Mouse (Mus musculus) gastrocnemius, postnatal 10 days (tissue): ENCODE results near the gene Gps2. TPM values are rescaled to one million over a fixed set of nuclear protein-coding genes. Genes with fewer than 3 reads are reported as not detected.

Experiments
- DNase-seq: peaks from one replicate; pipeline ENCODE4 v3.0.0; 2021; ENCODE audit warnings: mixed read lengths
- long read RNA-seq, 2 experiments: library from polyadenylated mRNA; stranded (forward); transcript quantifications; one replicate each; pipeline ENCODE4 v2.0.0; 2021
- total RNA-seq, 2 experiments: library from RNA; stranded (reverse); gene quantifications; 2 replicates each; pipeline ENCODE4 v1.2.3; 2021

Gps2 gene
- 10 to 100 TPM; 29.0 to 31.3 TPM for total RNA-seq
- long read RNA-seq, experiment 1, transcript Gps2-203 (11 exons, 1,159 nt), result major isoform, 14 of 26 reads
- long read RNA-seq, experiment 1, transcript Gps2-201 (10 exons, 1,220 nt), result minor isoform, 7 of 26 reads
- long read RNA-seq, experiment 1, partial matches to known transcripts, result 1 of 26 reads
- long read RNA-seq, experiment 1, other reads (novel, unspliced or antisense), result 4 of 26 reads
- long read RNA-seq, experiment 2, transcript Gps2-203 (11 exons, 1,159 nt), result minor isoform, 11 of 30 reads
- long read RNA-seq, experiment 2, transcript Gps2-201 (10 exons, 1,220 nt), result major isoform, 12 of 30 reads
- long read RNA-seq, experiment 2, partial matches to known transcripts, result 2 of 30 reads
- long read RNA-seq, experiment 2, other reads (novel, unspliced or antisense), result 5 of 30 reads

DNA sequence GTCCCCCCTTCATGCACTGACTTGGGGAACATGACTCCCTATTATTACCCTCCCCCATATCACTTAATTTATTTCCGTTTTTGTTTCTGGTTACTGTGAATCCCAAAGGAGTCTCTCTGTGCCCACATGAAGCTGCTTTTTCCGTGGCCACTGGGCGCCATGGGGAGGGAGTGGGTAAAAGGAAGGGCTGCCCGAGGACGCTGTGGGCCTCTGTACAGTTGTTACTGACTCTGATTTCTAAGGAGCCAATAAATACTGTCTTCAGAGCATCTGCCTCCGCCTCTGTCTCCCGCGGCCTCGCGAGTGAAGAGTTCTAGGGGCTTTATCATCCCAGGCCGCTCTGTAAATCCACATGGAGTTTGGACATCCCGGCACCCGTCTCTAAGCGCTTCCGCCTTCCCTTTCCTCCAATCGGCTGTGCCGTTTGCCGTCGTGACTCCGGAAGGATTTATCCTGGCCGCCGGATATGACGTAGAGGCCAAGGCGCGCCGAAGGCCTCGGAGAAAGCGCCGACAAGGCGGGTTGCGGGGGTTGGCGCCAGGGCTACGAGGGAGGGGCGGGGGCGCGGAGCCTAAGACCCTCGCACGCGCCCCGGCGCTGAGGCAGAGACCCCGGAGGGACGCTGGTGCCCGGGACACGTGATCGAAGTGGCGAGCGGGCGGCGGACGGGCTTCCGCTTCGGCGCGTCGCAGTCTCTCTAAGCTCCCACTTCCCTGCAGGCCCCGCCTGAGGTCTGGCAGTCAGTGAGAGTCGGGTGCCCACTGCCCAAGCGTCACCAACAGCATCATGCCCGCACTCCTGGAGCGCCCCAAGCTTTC is at the start of gene Gps2:
Gps2 (plus strand) TSS at position 335 of the 818 bp plus-strand sequence.
- DNase-seq, result peak; percentile 89

DNA sequence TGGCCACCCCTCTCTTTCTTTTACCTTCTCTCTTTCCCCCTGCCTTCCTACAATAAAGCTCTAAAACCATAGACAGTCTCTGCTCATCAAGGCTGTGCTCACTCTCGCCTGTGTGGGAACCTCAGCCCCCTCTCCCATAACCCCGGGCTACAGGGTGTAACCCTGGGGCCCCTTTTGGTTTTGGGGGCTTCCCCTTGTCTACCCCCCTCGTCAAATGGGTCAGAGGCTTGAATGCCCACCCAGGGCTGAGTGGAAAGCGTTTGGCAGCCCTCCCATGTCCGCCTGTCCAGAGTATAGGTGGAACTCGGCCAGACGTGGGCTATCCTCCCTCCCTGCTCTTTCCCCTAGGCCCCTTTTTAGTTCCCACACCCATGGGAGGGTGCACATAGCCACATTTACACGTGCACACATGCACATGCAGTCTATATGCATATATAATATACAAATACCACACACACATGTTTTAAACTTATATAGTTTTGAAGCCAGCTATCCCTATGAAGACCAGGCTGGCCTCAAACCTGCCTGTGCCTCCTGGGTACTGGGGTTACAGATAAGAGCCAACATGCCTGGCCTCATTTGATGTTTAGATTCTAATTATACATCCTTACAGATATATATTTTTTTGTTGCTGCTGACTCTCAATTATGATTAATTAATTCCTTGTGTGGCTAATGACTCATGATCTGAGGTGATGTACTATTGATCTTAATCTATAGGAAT is 49.4 kb upstream of the Gps2 start:
- DNase-seq, result no peak

DNA sequence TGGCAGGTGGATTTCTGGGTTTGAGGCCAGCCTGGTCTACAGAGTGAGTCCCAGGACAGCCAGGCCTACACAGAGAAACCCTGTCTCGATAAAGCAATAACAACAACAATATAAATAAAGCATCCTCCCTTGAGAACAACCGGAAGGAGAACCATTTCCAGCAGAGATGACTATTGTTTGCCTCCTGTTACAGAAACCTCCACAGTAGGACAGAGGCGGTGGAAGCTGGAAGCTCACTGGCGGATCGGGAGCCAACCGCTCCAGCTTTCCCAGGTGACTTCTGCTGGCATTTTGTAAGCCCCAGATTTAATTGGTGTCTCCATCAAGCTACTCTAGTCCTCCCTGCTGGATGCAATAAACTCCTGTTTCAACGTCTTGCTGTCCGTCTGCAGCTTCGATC is 48.1 kb upstream of the Gps2 start:
- DNase-seq, result no peak

GRCm38 (mm10) chr11:69867335-69867734 is 46.4 kb upstream of the Gps2 start:
- no peak for DNase-seq

DNA sequence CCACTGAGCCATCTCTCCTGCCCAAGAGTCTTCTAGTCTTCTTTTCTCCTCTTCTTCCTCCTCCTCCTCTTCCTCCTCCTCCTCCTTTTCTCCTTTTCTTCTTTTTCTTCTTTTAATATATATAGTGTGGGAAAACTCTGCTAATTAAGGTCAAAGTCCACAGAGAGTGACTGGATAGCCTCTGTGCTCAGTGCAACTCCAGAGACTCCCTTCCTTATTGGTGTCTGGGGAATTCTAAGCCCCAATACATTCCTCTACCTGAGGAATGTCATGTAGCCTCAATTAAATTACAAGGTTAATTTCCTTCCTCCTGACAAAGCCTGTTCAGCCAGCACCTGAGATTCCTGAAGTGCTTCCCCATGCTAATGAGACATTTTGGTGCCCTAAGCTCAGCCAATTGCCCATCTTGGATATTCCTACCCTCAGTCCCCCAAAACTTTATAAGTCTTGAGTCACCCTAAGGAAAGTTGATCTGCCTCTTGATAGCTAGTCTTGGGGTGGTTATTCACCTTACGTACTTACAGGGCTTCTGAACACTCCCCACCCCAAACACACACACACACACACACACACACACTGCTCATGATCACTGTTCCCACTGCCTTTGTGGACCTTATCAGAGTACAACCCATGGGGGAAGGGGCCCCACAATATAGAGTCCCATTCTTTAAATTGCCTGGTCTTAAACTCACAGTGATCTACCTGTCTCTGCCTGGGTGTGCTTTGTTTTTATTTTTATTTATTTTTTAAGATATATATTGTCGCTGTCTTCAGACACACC is 43.2 kb upstream of the Gps2 start:
- no peak for DNase-seq

DNA sequence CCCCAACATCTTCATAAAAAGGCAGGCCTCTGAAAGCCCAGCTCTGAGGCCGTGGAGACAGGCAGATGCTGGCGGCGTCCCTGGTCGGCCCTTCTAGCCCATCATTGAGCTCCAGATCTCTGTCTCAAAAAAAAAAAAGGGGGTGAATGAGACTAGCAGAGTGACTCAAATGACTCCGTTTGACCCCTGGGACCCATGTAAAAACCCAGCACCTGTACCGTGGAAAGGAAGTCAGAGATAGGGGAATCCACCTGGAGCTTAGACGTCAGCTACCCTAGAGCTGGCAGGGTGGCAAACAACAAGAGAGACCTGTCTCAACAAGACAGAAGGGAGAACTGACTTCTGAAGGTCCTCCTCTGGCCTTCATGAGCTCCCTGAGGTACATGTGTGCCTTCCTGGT is 41.9 kb upstream of the Gps2 start:
- no peak for DNase-seq

DNA sequence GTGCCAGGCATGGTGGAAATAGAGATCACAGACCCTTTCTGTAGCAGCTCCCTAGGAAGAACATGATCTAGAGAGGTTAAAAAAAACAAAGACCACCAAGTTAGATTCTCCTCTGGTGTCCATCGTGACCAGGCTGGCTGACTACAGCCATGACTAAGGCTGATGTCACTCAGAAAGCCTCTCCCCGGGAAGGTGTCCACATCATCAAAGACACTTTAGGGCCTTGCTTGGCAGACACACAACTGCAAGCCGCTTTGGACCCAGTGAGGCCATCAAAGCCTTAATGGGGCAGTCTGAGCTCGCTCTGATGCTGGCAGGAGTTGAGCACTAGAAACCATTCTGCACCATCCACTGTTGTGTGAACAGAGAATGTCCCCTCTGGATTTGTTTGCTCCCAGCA is 41.2 kb upstream of the Gps2 start:
- DNase-seq, result no peak

DNA sequence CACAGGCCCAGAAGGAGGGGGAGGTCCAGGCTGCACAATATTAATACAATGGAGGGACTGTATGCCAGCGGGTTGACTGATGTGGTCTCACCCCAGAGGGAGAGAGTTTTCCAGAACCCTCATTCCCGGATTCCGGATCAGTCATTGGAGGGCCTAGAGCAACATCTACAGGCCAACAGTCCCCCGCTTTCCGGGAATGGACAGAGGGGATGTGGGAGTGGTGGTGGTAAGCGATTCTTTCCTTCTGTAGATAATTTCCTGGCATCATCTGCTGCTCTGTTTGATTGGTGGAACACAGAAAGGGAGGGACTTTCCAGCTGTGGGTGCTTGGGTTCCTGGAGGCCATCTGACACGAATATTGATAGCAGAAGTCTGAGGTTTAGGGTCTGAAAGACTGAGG is 37.5 kb upstream of the Gps2 start:
- no peak for DNase-seq

DNA sequence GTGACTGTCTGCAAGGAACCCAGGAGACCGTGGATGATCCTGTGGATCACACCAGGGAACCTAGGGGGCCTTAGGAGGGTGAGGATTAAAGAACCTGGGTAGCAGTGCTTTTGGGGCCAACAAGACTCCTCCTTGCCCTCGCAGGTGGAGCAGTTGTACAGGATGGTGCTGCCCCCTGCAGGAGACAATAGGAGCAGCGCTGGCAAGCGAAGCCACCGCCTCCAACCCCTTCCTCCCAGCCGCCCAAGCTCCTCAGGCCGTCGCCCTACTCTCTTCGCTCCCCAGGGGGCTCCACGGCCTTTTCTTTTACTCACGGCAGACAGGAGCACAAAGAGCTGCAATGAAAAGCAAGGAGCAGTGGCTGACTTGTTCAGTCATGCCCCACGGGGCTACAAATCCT is 36.8 kb upstream of the Gps2 start:
- peak; percentile 88 for DNase-seq

DNA sequence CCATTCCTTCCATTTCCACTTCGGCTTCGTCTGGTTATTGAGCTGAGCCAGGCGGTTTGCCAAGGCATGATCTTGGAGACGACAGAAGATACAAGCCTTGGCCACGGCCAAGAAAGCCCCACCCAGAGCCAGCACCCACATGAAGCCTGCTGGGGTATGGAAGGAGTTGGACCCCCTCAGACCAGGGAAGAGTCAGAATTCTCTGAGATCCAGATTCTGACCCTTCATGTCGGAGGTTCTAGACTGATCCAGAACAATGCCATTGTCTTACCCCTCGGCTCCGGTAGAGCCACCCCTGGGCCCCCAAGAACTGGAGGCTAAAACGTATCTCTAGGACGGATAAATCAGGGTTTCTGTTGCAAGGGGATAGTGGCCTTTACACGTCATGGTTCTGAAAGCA is 35.8 kb upstream of the Gps2 start, which contains the start of gene Tmem95:
Tmem95 (minus strand) TSS at position 141 of the 400 bp plus-strand sequence.
- DNase-seq, result no peak

DNA sequence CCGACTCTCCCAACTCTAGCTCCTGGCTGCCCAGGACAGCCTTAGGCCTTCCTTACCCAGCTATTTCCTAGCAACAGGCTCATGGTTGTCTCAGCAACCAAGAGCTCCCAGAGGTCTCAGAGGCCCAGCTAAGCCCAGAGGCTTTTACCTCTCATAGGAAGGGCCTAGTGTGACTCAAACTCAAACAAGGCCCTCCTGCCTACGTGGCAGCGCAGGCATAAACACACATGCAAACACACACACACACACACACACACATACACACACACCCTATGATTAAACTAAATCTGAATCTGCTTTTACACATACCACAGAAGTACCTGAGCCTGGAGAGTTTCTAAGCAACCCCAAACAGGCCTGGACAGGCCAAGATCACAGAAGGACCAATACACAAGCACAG is 35.3 kb upstream of the Gps2 start:
- DNase-seq, result no peak

DNA sequence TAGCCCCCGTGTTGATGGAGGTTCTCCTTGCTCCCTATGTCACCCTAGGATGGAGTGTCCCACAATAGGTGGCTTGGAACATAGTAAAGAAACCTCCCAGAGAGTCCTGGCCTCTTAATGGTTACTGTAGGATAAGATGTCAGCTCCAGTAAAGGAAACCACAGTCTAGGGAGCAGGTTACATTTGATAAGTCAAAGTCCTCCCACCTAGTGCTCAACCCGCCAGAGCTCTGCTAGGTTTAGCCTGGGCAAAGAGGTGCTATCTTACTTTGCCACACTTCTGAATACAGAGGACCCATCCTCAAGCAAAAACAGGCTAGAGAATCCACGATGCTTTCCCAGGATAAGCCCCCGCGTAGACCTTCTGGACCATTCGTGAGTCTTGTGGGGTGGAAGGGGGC is 34.7 kb upstream of the Gps2 start:
- no peak for DNase-seq

GRCm38 (mm10) chr11:69879711-69880110 is 34.0 kb upstream of the Gps2 start:
- DNase-seq, result no peak

GRCm38 (mm10) chr11:69880506-69880852 is 33.2 kb upstream of the Gps2 start:
- peak; percentile 61 for DNase-seq

DNA sequence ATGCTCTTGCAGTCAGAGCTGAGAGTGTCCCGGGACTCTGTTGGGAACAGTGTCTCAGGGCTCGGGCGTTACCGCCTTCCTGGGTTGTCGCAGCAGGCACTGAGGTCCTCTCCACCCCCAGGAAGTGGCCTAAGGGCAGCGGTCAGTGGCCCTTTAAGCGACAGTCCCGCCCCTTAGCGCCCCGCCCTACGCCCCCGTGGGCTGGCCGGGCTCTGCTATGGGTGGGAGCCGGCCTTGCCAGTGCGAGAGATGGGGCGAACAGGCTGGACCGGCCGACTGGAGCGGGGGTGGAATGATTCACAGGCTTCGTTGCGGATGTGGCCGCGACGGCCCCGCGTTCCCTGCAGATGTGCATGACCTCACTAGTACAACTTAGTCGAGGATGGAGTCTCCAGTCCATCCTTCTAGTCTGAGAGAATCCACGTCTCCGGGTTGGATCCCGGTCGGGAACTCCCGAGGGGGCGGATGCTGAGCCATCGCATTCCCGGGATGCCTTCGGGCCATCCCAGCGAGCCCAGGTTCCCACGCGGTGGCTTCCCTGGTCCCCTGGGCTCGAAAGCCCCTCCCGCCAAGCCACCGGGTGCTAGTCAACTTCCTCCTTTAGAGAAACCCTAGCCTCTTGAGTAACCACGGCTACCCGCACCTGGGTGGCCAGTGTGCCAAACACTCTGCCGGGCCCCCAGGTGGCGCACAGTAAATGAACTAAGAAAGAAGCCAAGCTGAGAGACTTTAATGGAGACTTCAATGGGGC is 32.7 kb upstream of the Gps2 start, which contains the start of gene Kctd11:
Kctd11 (minus strand) TSS at position 554 of the 751 bp plus-strand sequence.
- peak; percentile 87 for DNase-seq

DNA sequence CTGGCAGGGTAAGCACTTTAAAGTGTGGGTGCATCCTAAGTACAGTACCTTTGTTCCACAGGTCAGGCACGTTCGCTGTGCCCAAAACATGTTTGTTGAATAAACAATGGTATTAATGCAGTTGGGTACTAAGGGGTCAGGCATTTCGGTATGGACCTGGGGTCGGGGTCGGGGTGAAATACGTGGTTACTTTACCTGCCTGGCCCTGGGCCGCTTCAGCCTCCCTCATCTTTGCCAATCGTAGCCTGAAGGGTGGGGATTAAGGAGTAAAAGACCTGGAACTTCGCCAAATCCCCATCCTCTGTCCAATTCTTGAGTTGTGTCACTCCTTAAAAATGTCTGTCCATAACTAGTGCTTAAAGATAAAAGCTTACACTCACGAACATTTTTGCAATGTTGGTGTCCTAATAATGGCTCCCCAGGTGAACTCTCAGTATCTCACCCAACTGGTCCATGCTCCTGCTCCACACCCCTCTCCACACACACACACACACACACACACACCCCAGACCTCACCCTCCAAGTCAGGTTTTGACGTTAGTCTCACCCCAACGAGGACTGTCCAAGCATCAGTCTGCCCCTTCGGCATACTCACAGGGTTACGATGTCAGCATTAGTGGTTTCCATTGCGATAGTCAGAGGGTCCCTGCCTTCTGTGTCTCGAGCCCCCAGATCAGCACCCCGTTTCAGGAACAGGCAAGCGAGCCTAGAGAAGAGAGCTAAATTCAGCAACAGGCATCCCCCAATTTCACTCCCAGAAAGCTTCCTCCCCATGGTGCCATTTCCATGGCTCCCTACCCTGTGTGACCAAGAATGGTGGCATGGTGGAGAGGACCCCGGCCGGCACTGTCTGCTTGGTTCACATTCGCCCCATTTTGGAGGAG is 31.7 kb upstream of the Gps2 start:
- DNase-seq, result no peak

GRCm38 (mm10) chr11:69883066-69883465 is 30.6 kb upstream of the Gps2 start:
- no peak for DNase-seq

DNA sequence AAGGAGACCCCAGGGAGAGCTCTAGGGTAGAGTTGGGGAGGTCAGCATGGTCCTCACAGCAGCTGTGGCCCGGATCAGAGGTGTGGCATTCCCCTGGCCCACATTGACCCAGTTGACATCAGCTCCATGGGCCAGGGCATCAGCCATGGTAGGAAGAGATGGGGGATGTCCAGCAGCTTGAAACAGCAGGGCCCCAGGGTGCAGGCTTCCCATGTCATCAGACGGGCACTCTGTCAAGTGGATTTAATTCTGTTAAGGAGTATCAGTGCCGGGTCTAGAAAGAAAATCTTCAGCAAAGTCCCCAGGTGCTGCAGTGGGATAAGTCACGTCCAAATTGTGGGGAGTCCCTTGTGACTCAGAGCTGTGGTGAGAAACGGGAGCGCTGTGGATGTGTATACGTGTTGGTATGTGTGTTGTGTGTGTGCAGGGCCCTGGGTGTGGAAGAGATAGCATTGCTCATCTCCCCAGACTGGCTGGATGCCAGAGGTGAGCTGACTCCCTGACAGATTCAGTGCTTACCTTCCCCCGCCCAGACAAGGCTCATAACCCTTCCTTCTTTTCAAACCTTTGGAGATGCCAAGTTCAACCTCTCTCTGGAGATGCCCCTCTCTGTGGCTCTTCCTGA is 30.0 kb upstream of the Gps2 start:
- no peak for DNase-seq

DNA sequence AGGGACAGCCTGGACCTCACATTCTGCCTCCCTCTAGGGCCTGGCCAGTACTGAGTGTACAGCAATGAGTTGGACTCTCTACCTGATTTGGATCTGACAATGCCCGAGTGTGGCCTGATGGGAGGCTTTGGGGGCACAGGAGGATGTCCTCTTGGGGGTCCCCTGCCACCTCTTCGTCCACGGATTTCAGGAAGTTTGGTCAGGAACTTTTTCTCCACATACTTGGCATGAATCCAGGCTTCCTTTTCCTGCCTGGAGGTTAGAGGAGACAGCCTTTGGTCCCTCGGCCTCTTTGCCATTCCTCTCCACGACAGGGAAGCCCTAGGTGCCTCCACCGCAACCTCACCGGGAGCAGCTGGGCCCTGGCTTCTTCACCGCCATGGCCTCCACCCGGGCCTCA is 29.4 kb upstream of the Gps2 start:
- no peak for DNase-seq

DNA sequence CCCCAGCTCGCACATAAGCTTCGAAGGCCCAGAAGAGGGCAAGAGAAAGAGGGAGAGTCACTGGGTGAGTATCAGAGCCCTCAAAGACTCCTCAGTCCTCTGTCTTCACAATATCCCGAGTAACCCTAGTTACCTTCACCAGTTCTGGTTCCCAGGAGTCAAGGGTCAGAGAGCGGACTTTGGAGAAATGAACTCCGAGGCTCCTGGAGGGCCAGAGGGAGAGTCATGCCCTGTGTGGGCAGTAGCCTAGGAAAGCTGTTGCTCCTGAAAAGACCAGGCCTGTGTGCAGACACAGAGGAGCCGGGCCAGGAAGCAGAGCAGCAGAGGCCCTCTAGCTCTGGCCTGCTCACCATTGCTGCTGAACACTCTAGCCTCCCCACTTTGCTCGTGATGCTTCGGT is 29.0 kb upstream of the Gps2 start:
- DNase-seq, result no peak
